15 mouse cellular contexts compared by ENCODE assay signal in genomic region chr2:173036611-173037010, GRCm38 (mm10). TPM values are rescaled to one million over a fixed set of nuclear protein-coding genes. Genes with fewer than 3 reads are reported as not detected.
DNase-seq lines count a peak whose midpoint lies in the region; ATAC-seq lines count a peak whose summit lies in the region.
"Had no signal": no experiment of that assay in that cellular context is flagged by ENCODE, and none has a peak within 500 bp of the region (broad histone marks: within the 10 kb centered on the region; RNA-seq: fewer than 3 reads in every experiment).

No protein-coding gene starts in this region.

- H3K36me3 ChIP-seq in forebrain, embryonic 10.5 days (replicated peaks) = peaks cover 51% of the 10 kb centered on the region
- peaks cover 42% of the 10 kb centered on the region for H3K36me3 ChIP-seq in forebrain, embryonic 14.5 days (ENCODE audit: control insufficient read depth, insufficient read depth, low read length)
- H3K36me3 ChIP-seq in megakaryocyte, embryonic 14.5 days (replicated peaks; ENCODE audit: low read length) = peaks cover 93% of the 10 kb centered on the region
- H3K36me3 ChIP-seq in limb, embryonic 12.5 days = peaks cover 46% of the 10 kb centered on the region

- DNase-seq in forebrain, embryonic 10.5 days (ENCODE audit: extremely low spot score, low spot score) = no peak
- no peak for DNase-seq in forebrain, embryonic 14.5 days (ENCODE audit: low spot score)
- DNase-seq in cerebellum, postnatal 14 days = no peak
- DNase-seq in B cell, adult 2 months = no peak
- DNase-seq: adrenal gland, postnatal 14 days; kidney, adult 18-20 months; kidney, postnatal 25 days; lung, postnatal 10 days; midbrain, embryonic 14.5 days had no signal

- H3K4me3 ChIP-seq in forebrain, embryonic 10.5 days = no peak overlapping the region
- H3K4me3 ChIP-seq in forebrain, embryonic 14.5 days (ENCODE audit: low read depth, low read length) = no peak overlapping the region
- H3K4me3 ChIP-seq in megakaryocyte, embryonic 14.5 days (replicated peaks) = peak overlapping the region; percentile 85
- H3K4me3 ChIP-seq in limb, embryonic 12.5 days (replicated peaks) = no peak overlapping the region
- H3K4me3 ChIP-seq: hindbrain, embryonic 13.5 days had no signal

- no peak overlapping the region for H3K4me2 ChIP-seq in forebrain, embryonic 14.5 days (ENCODE audit: low read length)
- no peak overlapping the region for H3K4me2 ChIP-seq in limb, embryonic 12.5 days
- H3K4me2 ChIP-seq: hindbrain, embryonic 13.5 days had no signal

- no peak overlapping the region for H3K9ac ChIP-seq in forebrain, embryonic 14.5 days (ENCODE audit: low read length)
- H3K9ac ChIP-seq in limb, embryonic 12.5 days (replicated peaks) = no peak overlapping the region
- H3K9ac ChIP-seq: hindbrain, embryonic 13.5 days had no signal

- no peaks in the 10 kb centered on the region for H3K27me3 ChIP-seq in forebrain, embryonic 10.5 days (ENCODE audit: poor library complexity, severe bottlenecking)
- no peaks in the 10 kb centered on the region for H3K27me3 ChIP-seq in forebrain, embryonic 14.5 days (replicated peaks; ENCODE audit: control insufficient read depth, insufficient read depth, low read length)
- H3K27me3 ChIP-seq in megakaryocyte, embryonic 14.5 days (replicated peaks) = no peaks in the 10 kb centered on the region
- no peaks in the 10 kb centered on the region for H3K27me3 ChIP-seq in limb, embryonic 12.5 days
- H3K27me3 ChIP-seq: hindbrain, embryonic 13.5 days had no signal

- no peak for ATAC-seq in forebrain, embryonic 14.5 days
- no peak for ATAC-seq in megakaryocyte, adult 5-6 weeks (ENCODE audit: poor library complexity, severe bottlenecking)
- ATAC-seq in limb, embryonic 12.5 days (ENCODE audit: insufficient number of reproducible peaks, insufficient read depth, low FRiP score, low TSS enrichment, low read depth) = no peak
- 0 out of 2 replicates have a peak, but pooled peaks have one; percentile 3 for ATAC-seq in megakaryocyte-erythroid progenitor cell, adult 5-6 weeks (replicated peaks; ENCODE audit: low FRiP score, low TSS enrichment, poor library complexity, severe bottlenecking)

- WGBS in forebrain, embryonic 10.5 days = 72% methylated on average over 4 of the region's 4 CpGs
- 74% methylated on average over 4 of the region's 4 CpGs for WGBS in forebrain, embryonic 14.5 days
- 56% methylated on average over 4 of the region's 4 CpGs for WGBS in limb, embryonic 12.5 days

- peaks cover 16% of the 10 kb centered on the region; the same call in 1 of the 2 replicates for H3K4me1 ChIP-seq in forebrain, embryonic 10.5 days
- H3K4me1 ChIP-seq in forebrain, embryonic 14.5 days (ENCODE audit: control insufficient read depth, insufficient read depth, low read length) = no peaks in the 10 kb centered on the region
- H3K4me1 ChIP-seq in megakaryocyte, embryonic 14.5 days = peaks cover 100% of the 10 kb centered on the region
- H3K4me1 ChIP-seq in limb, embryonic 12.5 days (replicated peaks) = no peaks in the 10 kb centered on the region
- H3K4me1 ChIP-seq: hindbrain, embryonic 13.5 days had no signal

- H3K27ac ChIP-seq in forebrain, embryonic 10.5 days = 0 out of 2 replicates have a peak overlapping the region, but pooled peaks have one; percentile 48
- no peak overlapping the region for H3K27ac ChIP-seq in forebrain, embryonic 14.5 days (ENCODE audit: low read depth, low read length)
- H3K27ac ChIP-seq in limb, embryonic 12.5 days = peak overlapping the region; percentile 25; the same call in 1 of the 2 replicates
- H3K27ac ChIP-seq: hindbrain, embryonic 13.5 days had no signal

- no peaks in the 10 kb centered on the region for H3K9me3 ChIP-seq in forebrain, embryonic 10.5 days
- H3K9me3 ChIP-seq in forebrain, embryonic 14.5 days (replicated peaks; ENCODE audit: control insufficient read depth, low read length) = no peaks in the 10 kb centered on the region
- H3K9me3 ChIP-seq in megakaryocyte, embryonic 14.5 days = no peaks in the 10 kb centered on the region
- H3K9me3 ChIP-seq in limb, embryonic 12.5 days = no peaks in the 10 kb centered on the region
- H3K9me3 ChIP-seq: hindbrain, embryonic 13.5 days had no signal

RNA-seq across cellular contexts. Expression of gene Rbm38, which starts 16.3 kb away (rescaled TPM):
- polyA plus RNA-seq in forebrain, embryonic 10.5 days (2016; fragmentation: Nextera tagmentation; extraction: Ambion mirVana) = 119 and 123 TPM in 2 replicates
- 29.9 and 31.1 TPM in 2 replicates for polyA plus RNA-seq in forebrain, embryonic 14.5 days (2014; fragmentation: Nextera tagmentation; extraction: Ambion mirVana)
- polyA plus RNA-seq in megakaryocyte, embryonic 14.5 days (2012; ENCODE audit: insufficient read depth, low replicate concordance) = 1,149 and 2,622 TPM in 2 replicates
- 124 and 143 TPM in 2 replicates for total RNA-seq in megakaryocyte, adult 5-6 weeks (2015)
- 43.2 and 59.0 TPM in 2 replicates for total RNA-seq in megakaryocyte, adult 5-6 weeks (2017)
- 40.1 and 45.6 TPM in 2 replicates for polyA plus RNA-seq in limb, embryonic 12.5 days (2016; fragmentation: Nextera tagmentation; extraction: Ambion mirVana)
- 191 and 218 TPM in 2 replicates for total RNA-seq in megakaryocyte-erythroid progenitor cell, adult 5-6 weeks (2014; fragmentation: Nextera tagmentation)
- total RNA-seq in megakaryocyte-erythroid progenitor cell, adult 5-6 weeks (2017) = 38.9 and 116 TPM in 2 replicates

RNA-seq across cellular contexts. Expression of gene Rae1, which starts 36.7 kb away (rescaled TPM):
- 168 TPM in 2 replicates for polyA plus RNA-seq in forebrain, embryonic 10.5 days (2016; fragmentation: Nextera tagmentation; extraction: Ambion mirVana)
- 148 and 156 TPM in 2 replicates for polyA plus RNA-seq in forebrain, embryonic 14.5 days (2014; fragmentation: Nextera tagmentation; extraction: Ambion mirVana)
- polyA plus RNA-seq in megakaryocyte, embryonic 14.5 days (2012; ENCODE audit: insufficient read depth, low replicate concordance) = 26.3 and 89.2 TPM in 2 replicates
- 53.2 and 72.9 TPM in 2 replicates for total RNA-seq in megakaryocyte, adult 5-6 weeks (2015)
- total RNA-seq in megakaryocyte, adult 5-6 weeks (2017) = 42.4 and 54.3 TPM in 2 replicates
- polyA plus RNA-seq in limb, embryonic 12.5 days (2016; fragmentation: Nextera tagmentation; extraction: Ambion mirVana) = 157 TPM in 2 replicates
- total RNA-seq in megakaryocyte-erythroid progenitor cell, adult 5-6 weeks (2014; fragmentation: Nextera tagmentation) = 142 and 149 TPM in 2 replicates
- 79.4 and 102 TPM in 2 replicates for total RNA-seq in megakaryocyte-erythroid progenitor cell, adult 5-6 weeks (2017)

RNA-seq across cellular contexts. Expression of gene Spo11, which starts 59.1 kb away (rescaled TPM):
- 0.42 and 0.73 TPM in 2 replicates for polyA plus RNA-seq in forebrain, embryonic 10.5 days (2016; fragmentation: Nextera tagmentation; extraction: Ambion mirVana)
- 0.95 and 1.5 TPM in 2 replicates for polyA plus RNA-seq in forebrain, embryonic 14.5 days (2014; fragmentation: Nextera tagmentation; extraction: Ambion mirVana)
- polyA plus RNA-seq in megakaryocyte, embryonic 14.5 days (2012; ENCODE audit: insufficient read depth, low replicate concordance) = not detected in 2 replicates
- 0.64 and 1.0 TPM in 2 replicates for total RNA-seq in megakaryocyte, adult 5-6 weeks (2015)
- total RNA-seq in megakaryocyte, adult 5-6 weeks (2017) = 0.04 TPM in 1 of 2 replicates, not detected in the other
- 1.6 TPM in 2 replicates for polyA plus RNA-seq in limb, embryonic 12.5 days (2016; fragmentation: Nextera tagmentation; extraction: Ambion mirVana)
- total RNA-seq in megakaryocyte-erythroid progenitor cell, adult 5-6 weeks (2014; fragmentation: Nextera tagmentation) = 2.1 and 2.6 TPM in 2 replicates
- 0.53 TPM in 1 of 2 replicates, not detected in the other for total RNA-seq in megakaryocyte-erythroid progenitor cell, adult 5-6 weeks (2017)
- total RNA-seq: adrenal gland, postnatal 14 days; granulocyte monocyte progenitor cell, adult 5-6 weeks had no signal
